Mouse (Mus musculus) thymus, postnatal 0 days (tissue): ENCODE data around the gene Ets2. TPM values are rescaled to one million over a fixed set of nuclear protein-coding genes. Genes with fewer than 3 reads are reported as not detected.
A peak's percentile ranks its signal among the peaks of the same experiment; 100 is the strongest.
"Not testable (repeated sequence)": the region's sequence is repeated elsewhere in the genome, so short reads cannot be mapped to it uniquely, and the experiment has no call there.

ENCODE experiments used
- DNase-seq: peaks from one replicate; pipeline ENCODE4 v3.0.0-alpha.2; 2015; ENCODE audit warnings: low spot score
- polyA plus RNA-seq: library from polyadenylated mRNA; unstranded; fragments of >200 nt; fragmentation: Nextera tagmentation; extraction: Ambion mirVana; gene quantifications from 2 replicates; pipeline ENCODE4 v1.2.1, GENCODE M21; 2015

Gene Ets2
- polyA plus RNA-seq, 1 experiment from 2014 or later: 277 TPM

DNA sequence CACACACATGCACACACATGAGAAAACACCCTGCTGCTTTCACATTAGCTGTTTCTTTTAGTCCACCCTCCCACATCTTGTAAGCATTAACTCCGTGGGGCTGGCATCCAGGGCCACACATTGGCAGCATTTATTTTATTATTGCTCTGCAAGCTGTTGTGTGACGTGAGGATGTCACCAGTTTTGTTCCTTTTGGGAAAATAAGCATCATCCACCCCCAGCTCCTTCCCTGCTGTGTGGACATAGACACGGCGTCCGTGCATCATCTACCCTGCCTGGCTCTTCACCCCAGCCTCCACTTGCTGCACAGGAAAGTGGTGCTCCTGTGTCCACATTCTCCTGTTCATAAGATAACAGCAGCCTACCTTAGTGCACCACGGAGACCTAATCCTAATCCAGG, 27.9 kb downstream of the Ets2 start:
- no peak for DNase-seq

DNA sequence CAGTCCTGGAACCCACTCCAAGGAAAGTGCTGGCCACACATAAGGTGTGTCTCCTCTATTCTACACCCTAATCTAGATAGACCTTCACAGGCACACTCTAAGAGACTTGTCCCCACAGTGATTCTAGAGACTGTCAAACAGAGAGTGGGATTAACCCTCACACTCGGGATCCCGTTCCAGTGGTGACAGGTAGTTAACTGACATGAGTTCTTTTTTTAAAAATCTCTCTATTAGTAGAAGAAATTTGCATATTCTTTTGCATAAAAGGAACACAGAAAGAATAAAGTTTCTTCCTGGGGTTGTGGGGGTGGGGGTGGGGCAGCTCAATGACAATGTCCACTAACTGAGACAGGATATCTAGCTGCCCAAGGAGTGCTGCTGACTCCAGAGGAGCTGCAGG, 32.9 kb downstream of the Ets2 start:
- no peak for DNase-seq

DNA sequence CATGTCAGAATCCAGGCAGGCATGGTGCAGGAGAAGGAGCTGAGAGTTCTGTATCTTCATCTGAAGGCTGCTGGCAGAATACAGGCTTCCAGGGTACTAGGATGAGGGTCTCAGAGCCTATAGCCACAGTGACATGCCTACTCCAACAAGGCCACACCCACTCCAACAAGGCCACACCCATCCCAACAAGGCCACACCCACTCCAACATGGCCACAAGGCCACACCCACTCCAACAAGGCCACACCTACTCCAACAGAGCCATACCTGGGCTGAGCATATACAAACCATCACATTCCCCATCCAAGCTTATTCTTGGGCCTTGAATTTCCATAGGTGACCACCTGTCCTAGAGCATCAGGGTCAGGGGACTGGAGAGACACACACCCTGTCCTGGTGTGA, 34.2 kb downstream of the Ets2 start:
- DNase-seq: no peak

DNA sequence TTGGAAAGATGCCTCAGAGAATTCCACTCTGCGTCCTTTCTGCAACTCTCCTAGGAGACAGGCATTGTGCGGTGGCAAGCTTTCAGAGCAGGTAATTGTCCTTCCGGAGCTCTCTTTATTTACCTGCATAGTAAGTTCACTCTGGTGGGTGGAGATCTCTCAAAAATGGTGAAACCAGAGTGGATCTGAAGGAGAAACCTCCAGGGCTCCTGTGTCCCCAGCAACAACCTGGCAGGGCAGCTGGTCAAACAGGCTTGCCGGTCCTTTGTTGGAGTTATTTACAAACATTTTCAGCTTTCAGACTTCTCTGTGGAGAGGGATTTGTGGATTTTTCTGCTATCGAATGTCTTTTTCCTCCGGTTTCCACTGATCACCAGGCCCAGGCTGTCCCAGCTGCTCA, 34.6 kb downstream of the Ets2 start:
- DNase-seq: no peak

DNA sequence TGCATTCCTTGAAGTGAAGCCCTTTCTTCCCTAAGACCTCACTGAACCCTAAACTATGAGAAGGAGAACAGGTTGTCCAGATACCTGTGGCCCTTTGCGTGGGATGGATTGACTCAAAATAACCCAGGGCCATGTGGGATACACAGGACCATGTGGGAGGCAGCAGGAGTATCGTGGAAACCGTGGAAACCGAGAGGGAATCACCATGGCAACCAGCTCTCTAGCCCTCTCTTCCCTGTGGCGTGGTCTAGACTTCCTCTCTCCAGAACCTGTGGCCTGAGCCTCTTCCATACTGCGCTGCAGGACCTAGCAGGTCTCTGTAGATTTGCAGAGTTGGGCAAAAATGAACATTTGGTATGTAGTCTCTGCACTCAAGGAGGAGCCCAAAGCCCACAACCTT, 37.6 kb downstream of the Ets2 start:
- no peak for DNase-seq

DNA sequence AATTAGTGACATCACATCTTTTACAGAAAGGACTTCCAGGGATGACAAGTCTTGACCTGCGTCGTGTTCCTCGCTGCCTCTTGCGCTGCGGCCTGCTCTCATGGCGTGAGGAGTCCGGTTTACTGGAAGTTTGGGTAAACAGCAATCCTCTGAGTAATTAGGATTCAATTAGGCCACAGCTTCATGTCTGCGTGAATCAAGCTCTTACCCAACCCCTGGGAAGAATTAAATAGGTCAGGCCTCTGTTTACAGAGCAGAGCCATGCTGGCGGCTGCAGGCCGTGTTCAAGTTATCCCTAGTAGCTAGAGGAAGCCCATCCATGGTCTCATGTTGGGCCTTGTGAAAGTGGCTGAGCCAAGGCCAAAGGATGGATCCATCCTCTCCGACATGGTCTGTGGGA, 39.5 kb downstream of the Ets2 start:
- DNase-seq: no peak

DNA sequence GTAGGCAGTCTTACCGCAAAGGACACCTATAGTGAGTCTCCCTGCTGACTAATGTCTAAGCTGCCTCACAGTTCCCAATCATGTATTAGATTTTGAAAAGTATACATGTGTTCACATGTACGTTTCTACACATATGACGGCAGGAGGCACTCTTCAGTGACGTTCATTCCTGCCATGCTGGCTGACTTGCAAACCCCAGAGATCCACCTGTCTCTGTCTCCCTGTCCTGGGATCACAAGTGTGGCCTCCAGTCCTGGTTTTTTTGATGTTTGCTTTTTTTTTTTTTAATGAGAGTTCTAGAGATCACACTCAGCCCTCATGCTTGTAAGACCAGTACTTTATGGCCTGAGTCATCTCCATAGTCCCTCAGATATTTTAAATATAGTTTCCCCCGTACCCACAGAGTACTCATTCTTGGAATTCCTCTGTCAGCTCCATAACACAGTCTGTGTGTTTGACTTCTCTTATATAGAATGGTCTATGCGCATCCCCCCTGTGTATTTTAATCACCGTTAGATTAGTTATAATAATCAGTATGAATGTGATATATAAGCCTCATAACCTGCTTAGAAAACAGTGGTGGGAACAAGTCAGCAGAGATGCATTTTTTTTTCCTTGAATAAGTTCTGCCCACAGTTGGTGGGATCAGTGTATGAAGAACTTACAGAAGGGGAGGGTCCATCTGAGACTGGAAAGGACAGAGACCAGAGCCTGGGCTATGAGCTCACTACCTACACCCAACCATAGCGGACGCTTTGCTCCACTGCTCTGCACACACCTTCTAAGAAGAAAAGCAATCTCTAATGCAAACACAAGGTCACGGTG, 40.3 kb downstream of the Ets2 start:
- DNase-seq: no peak

DNA sequence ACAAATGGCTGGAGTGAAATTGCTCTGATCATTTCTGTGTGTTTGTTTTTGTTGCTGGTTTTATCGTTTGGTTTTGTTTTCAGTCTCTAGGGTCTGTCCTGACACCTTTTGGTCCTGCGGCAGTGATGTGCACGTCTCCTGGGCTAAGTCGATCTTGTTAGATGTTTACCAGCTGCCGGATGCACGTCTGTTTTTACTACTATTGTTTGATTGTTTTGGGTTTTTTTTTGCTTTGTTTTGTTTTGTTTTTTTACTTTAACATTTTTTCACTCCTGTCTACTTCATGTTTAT, 40.8 kb downstream of the Ets2 start:
- DNase-seq: no peak

DNA sequence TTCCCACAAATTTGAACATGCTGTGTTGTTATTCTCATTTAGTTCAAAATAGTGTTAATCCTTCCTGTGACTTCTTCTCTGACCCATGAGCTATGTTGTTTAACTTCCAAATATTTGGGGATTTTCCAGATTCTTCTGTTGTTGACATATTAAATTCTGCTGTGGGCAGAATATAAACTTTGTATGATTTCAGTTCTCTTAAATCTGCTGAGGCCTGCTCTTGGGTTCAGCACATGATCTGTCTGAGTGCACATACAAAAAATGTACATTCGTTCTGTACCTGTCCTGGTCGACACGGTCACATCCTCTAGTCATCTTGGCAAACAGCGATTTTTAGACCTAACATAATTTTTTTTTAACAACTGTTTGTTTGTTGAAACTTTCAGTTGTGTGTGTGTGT, 41.2 kb downstream of the Ets2 start:
- no peak for DNase-seq

DNA sequence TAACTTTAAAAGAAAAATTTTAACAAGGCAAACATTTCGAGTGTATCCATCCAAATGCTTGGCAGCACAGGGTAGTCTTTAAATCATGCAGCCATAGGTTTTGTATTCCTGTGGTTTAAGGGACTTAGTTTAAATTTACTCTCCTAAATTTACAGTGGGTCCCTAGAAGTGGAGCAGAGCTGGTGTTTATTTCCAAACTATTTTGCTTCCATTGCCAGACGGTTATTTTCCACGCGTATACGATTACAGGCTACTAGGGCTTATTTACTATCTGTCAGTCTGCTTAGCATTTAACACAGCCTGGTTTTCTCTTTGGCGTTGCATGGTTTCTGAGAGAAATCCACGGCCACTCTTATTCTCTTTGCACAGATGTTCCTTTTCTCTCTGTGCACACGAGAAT, 42.9 kb downstream of the Ets2 start:
- no peak for DNase-seq

DNA sequence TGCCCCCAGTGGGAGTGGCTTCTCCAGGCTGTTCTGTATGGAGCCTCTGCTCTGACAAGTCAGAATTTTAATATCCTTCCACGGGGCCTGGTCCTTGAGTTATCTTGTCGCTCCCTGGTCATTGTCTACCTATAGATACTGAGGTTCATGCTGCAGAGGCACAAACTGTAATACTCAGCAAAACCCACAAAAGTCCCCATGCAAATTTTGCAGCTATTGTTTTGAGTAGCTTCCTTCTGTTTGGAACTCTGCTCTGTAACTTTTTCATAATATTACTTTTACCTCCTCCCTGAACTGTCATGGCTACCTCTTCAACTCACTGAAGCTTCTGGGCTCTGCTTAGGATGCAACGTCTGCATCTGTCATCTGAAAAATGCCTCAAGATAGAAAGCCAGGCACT, 43.8 kb downstream of the Ets2 start:
- no peak for DNase-seq

DNA sequence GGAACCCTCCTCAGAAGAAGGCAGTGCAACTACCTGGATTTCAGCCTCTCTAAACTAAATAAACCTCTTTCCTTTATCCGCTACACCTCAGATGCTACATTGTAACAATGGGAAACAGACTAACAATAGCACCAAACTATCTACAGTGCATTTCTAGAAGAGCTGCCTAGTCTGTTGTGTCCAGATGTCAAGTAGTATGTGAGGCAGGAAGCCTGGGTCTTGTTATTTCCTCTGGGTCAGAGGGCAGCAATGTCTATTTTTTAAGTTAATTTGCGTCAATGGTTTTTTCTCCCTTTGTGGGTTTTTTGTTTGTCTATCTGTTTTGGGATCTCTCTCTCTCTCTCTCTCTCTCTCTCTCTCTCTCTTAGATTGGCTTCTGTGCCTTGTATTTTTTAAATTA, 44.7 kb downstream of the Ets2 start:
- no peak for DNase-seq

DNA sequence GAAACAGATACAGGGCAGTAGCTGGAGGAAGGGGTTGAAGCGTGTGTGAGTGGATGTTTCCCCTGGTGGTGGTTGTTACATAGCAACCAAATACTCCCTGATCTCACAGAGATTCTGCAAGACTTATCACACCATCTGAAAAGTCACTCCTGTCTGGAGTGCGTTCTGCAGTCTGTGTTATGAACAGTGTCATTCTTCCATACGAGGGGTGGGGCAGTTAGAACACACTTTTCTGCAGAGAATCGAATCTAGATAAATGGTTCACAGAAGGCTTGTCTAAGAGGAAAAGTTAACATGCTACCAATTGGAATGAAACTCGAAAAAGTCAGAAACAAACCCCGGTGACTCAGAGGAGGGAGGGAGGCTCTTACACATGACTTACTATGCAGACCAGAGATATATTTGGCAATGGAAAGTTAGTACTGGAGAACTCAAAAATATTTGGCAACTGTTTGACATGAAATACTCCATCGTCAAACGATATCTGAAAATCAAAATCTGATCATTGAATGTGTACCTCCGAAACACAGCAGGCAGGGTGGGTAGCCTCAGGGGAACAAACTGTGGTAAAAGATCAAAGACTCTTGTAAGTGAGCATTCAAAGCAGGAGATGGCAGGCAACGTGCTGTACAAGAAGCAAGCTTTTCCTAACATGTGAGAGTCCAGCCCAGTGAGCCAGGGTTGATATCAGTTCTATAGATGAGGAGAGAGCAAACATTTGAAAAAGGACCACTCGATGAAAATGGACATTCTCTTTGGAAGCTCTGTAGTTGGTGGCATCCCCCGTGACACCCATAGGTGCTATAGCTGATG, 47.6 kb downstream of the Ets2 start:
- DNase-seq: peak; percentile 57

DNA sequence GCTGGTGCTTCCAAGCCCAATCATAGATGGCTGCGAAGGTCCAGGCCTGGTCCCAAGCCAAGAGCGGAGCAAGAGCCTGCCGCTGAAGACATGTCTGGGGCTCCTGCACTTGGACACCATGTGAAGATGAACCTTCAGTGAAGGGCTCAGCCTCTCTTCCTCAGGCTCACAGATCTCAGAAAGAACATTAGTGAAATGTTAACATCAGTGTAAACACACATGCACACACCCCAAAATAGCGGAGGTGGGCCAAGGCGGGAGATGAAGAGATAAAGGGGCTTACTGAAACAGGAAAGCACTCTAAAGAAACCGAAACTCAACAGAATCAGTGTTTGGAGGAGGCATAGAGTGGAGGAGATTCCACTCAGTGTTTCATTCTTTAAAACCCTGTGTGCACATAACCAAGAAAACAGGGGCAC, 48.3 kb downstream of the Ets2 start:
- DNase-seq: peak; percentile 84

DNA sequence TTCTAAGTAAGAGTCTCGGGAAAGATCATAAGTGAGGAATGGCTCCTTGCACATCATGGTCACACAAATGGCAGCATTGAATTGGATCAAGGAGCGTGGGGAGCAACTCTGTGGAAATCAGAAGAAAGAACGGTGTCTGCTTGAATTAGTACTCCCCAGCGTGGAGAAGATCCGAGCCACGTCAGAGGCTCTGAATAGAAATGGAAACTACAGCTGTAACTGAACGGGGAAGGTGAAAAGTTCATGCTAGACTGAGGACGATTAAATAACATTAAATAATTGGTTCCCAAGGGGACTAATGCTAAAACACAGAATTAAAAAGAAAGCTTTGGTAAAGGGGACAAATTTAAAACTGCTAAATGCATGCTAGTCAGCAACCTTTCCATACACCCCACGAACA, 50.6 kb downstream of the Ets2 start:
- no peak for DNase-seq

DNA sequence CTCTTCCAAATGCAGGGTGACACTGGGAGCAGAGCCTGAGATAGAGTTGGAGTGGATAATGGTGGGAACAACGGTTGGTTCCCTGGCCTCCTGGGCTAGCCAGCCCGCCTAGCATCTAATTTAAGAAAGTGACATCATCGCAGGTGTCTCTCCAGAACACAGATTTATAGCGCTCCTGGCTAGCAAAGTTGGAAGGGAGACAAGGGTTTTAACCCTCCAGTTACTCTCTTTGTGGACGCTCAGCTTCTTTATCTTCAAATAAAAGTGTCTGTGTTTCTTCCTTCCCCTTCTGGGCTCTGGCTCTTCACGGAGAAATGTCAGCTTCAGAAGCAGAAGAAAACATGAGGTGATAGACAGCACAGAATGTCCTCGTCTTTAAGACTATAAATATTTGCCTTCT, 51.4 kb downstream of the Ets2 start:
- no peak for DNase-seq

DNA sequence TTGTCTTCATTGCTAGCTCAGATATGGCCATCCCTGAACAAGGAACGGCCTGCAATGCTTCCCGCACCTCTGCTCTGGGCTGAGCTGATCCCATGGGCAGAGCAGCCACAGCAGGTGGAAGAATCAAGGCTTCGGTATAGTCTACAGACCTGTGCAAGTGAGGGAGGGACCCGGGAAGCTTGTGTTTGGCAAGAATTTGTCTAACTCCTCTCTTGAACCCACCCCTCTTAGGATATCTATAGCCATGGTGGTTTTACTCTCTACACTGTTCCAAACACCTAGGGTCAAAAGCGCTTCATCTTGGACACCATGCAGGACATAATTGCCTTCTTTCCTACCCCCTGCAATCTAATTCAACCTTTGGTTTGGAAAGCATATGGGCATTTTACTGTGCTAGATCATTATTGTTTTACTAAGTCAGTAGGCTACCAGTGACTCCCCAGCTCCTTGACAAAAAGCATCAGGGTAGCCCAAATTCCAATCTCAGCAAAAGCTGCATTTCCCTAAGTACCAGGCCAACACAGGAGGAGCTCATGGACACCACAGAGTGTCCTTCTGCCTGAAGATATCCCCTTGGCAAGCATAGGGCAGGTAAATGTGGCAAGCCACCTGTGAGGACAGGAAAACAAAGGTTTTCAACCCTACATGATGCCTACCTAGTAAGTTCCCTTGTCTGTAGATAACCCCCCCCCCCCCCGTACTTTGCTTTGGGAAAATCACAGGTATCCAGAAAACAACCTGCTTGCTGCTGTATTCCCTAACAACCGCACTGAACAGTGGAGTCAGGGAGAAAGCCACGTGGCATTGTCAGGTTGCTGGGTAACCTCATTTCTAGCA, 57.5 kb downstream of the Ets2 start:
- no peak for DNase-seq

DNA sequence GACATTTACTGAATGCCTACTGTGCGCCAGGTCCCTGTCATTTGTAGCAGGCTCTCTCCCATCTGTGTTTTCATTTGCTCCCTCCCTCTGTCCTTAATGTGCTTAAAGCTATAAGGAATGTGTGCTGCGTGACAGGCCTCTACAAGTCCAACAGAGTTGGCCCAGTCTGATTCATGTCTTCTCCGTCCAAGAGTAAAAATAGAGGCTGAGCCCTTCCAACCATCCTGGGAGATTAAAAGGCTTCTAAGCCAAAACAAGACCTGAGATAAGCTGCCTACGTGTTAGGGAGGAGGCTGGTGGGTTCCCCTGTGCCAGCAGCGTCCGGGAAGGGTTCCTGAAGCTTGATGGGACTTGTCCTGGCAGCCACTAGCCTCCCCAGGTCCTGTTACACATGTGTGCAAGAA, 58.1 kb downstream of the Ets2 start:
- DNase-seq: no peak

DNA sequence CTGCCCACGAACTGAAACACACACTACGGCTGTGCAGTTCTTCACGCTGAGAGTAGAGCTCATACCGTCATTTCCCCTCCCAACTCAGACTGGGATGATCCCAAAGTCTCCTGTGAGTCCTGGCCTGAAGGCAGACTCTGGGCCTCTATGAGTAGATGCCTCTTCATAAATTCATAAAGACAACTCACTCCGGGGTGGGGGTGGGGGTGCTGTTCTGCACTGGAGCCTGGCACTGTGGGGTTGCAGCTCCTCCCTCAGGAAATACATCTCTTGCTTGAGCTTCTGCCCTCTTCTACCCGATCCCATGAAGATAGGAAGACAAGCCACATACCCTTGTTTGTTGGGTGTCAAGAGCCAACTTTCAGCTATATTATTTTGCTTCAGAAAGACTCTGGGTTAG, 59.9 kb downstream of the Ets2 start:
- peak; percentile 57 for DNase-seq

DNA sequence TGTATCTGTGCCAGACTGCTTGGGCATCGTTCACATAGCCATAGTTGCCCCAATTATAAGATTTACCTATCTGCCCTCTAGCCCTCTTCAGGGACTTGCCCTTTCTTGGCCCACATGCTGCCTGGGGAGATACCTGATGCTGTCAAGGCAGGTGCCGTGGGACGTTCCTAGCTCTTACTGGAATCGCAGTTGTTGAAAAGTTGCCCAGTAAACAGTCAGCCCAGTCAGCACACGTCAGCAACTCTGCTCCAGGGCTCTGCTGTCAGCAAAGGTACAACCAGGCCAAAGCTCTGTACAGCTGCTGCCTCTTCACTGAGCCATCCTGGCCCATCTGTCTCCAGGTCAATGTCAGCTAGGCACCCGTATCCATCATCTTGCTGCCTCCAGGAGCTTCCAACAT, 61.3 kb downstream of the Ets2 start:
- no peak for DNase-seq

DNA sequence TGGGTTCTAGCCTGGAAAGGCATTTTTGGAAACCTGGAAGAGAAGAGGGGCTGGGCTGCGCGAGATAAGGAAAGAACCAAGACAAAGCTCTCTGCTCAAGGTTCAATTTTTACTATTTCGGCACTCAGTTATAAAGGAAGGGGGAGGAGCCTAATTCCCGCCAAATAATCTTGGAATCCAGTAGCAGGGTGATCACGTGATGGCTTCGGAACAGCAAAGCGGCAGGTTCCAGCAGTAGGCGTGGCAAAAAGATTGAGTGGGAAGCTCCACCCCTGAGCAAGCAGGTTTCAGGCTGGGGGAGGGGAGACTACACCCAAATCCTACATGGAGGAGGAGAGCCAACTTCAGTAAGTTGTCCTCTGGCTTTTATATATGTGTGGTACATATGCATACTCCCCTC, 62.2 kb downstream of the Ets2 start:
- DNase-seq: not testable (repeated sequence)

DNA sequence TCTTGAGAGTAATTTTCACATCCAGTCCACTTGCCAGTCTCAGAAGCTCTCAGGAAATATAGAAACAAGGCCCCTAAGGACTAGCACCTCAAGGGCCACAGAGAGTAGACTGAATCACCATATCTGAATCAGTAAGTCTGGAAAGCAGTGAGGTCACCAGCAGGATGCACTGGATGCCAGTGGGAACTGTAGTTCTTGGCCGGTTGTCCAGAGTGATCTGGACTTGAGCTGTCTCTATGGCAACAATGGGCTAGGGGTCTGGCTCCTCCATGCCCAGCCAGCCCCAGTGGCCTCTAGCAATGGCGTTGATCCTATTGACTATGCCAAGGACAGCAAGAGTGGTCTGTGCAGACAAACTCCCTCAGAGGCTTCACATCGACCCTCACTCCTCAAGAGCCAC, 64.3 kb downstream of the Ets2 start:
- no peak for DNase-seq
